Mouse (Mus musculus) hindbrain, embryonic 12.5 days (tissue): ENCODE data around the gene BC107364. TPM values are rescaled to one million over a fixed set of nuclear protein-coding genes. Genes with fewer than 3 reads are reported as not detected.
"Not testable (repeated sequence)": the region's sequence is repeated elsewhere in the genome, so short reads cannot be mapped to it uniquely, and the experiment has no call there.

Experiments
- ATAC-seq: fragments of 200-750 bp; cut with Nextera tagmentation; 2 replicates; pipeline ENCODE4 v1.8.0; 2017; ENCODE audit warnings: moderate TSS enrichment; ENCODE audit not compliant: low FRiP score
- H3K27ac ChIP-seq: fragments of 300-500 bp; sonication (generic); 2 replicates; pipeline ENCODE4 v1.5.1; 2016; ENCODE audit warnings: mild to moderate bottlenecking
- H3K27me3 ChIP-seq: fragments of 300-500 bp; sonication (generic); 2 replicates; pipeline ENCODE4 v1.6.1; 2016; ENCODE audit warnings: mild to moderate bottlenecking
- H3K36me3 ChIP-seq: fragments of 300-500 bp; sonication (generic); 2 replicates; pipeline ENCODE4 v1.6.1; 2016; ENCODE audit warnings: mild to moderate bottlenecking
- H3K4me1 ChIP-seq: fragments of 300-500 bp; sonication (generic); 2 replicates; pipeline ENCODE4 v1.6.1; 2016
- H3K4me2 ChIP-seq: fragments of 300-500 bp; sonication (generic); replicated peaks from 2 replicates; pipeline ENCODE4 v1.6.1; 2016; ENCODE audit warnings: mild to moderate bottlenecking
- H3K4me3 ChIP-seq: fragments of 300-500 bp; sonication (generic); 2 replicates; pipeline ENCODE4 v1.5.1; 2016; ENCODE audit warnings: mild to moderate bottlenecking
- H3K9ac ChIP-seq: fragments of 300-500 bp; sonication (generic); 2 replicates; pipeline ENCODE4 v1.6.1; 2016; ENCODE audit warnings: mild to moderate bottlenecking, moderate library complexity
- H3K9me3 ChIP-seq: fragments of 300-500 bp; sonication (generic); replicated peaks from 2 replicates; pipeline ENCODE4 v1.6.1; 2016; ENCODE audit warnings: mild to moderate bottlenecking
- WGBS: fragments of 180-500 bp; shearing (Covaris S2); methylation state at CpG from one replicate; pipeline ENCODE4 v1.1.7; 2016; 5-methylcytosine and 5-hydroxymethylcytosine counted together
- polyA plus RNA-seq: library from polyadenylated mRNA; unstranded; fragments of >200 nt; fragmentation: Nextera tagmentation; extraction: Ambion mirVana; gene quantifications from 2 replicates; pipeline ENCODE4 v1.2.1, GENCODE M21; 2016

BC107364 gene
- polyA plus RNA-seq, 1 experiment from 2014 or later: not detected

- Histone ChIP-seq H3K27me3 (peaks cover 17% of the 10 kb centered on the region), H3K4me2 (peak overlapping the region; percentile 71), H3K9me3 (no peaks in the 10 kb centered on the region), H3K27ac (no peak overlapping the region), H3K9ac (no peak overlapping the region), H3K4me1 (no peaks in the 10 kb centered on the region; the same call in 1 of the 2 replicates), H3K36me3 (no peaks in the 10 kb centered on the region), H3K4me3 (peak overlapping the region; percentile 72; the same call in 1 of the 2 replicates)
- ATAC-seq: peak; percentile 6; the same call in 1 of the 2 replicates
- WGBS: 39% methylated on average over 7 of the region's 7 CpGs
These were observed 37.2 kb downstream of the BC107364 start for GRCm38 (mm10) chr3:96414951-96415327.

GRCm38 (mm10) chr3:96414126-96414950, 37.8 kb downstream of the BC107364 start:
- Histone ChIP-seq H3K4me2 (peak overlapping the region; percentile 71), H3K27me3 (peaks cover 23% of the 10 kb centered on the region), H3K9ac (peak overlapping the region; percentile 90), H3K9me3 (no peaks in the 10 kb centered on the region), H3K4me1 (peaks cover 5% of the 10 kb centered on the region; the same call in 1 of the 2 replicates), H3K36me3 (no peaks in the 10 kb centered on the region), H3K4me3 (peak overlapping the region; percentile 72), H3K27ac (peak overlapping the region; percentile 92)
- WGBS: 1% methylated on average over 64 of the region's 64 CpGs
- peak; percentile 90 for ATAC-seq

GRCm38 (mm10) chr3:96413581-96414125, 38.5 kb downstream of the BC107364 start:
- Histone ChIP-seq H3K4me3 (peak overlapping the region; percentile 72), H3K4me1 (peaks cover 8% of the 10 kb centered on the region; the same call in 1 of the 2 replicates), H3K9me3 (no peaks in the 10 kb centered on the region), H3K9ac (0 out of 2 replicates have a peak overlapping the region, but pooled peaks have one; percentile 90), H3K27me3 (peaks cover 30% of the 10 kb centered on the region), H3K4me2 (peak overlapping the region; percentile 71), H3K27ac (no peak overlapping the region), H3K36me3 (no peaks in the 10 kb centered on the region)
- no peak for ATAC-seq
- WGBS: 51% methylated on average over 9 of the region's 9 CpGs

- no peak overlapping the region for H3K4me3 ChIP-seq
- peaks cover 8% of the 10 kb centered on the region; the same call in 1 of the 2 replicates for H3K4me1 ChIP-seq
- H3K36me3 ChIP-seq: no peaks in the 10 kb centered on the region
- no peaks in the 10 kb centered on the region for H3K9me3 ChIP-seq
- ATAC-seq: no peak
- H3K27me3 ChIP-seq: peaks cover 43% of the 10 kb centered on the region
- no peak overlapping the region for H3K27ac ChIP-seq
- WGBS: 82% methylated on average over 3 of the region's 3 CpGs
- no peak overlapping the region for H3K4me2 ChIP-seq
- no peak overlapping the region for H3K9ac ChIP-seq
These were observed 40.3 kb downstream of the BC107364 start for GRCm38 (mm10) chr3:96411821-96412220.

GRCm38 (mm10) chr3:96410966-96411365, 41.1 kb downstream of the BC107364 start:
- Histone ChIP-seq H3K9me3 (no peaks in the 10 kb centered on the region), H3K9ac (no peak overlapping the region), H3K4me3 (no peak overlapping the region), H3K27ac (no peak overlapping the region), H3K4me2 (no peak overlapping the region), H3K27me3 (peaks cover 51% of the 10 kb centered on the region), H3K36me3 (no peaks in the 10 kb centered on the region), H3K4me1 (peaks cover 8% of the 10 kb centered on the region; the same call in 1 of the 2 replicates)
- no peak for ATAC-seq
- 87% methylated on average over 5 of the region's 5 CpGs for WGBS

- H3K27ac ChIP-seq: no peak overlapping the region
- no peaks in the 10 kb centered on the region for H3K36me3 ChIP-seq
- WGBS: 4% methylated on average over 31 of the region's 31 CpGs
- H3K9me3 ChIP-seq: no peaks in the 10 kb centered on the region
- no peak for ATAC-seq
- no peak overlapping the region for H3K4me3 ChIP-seq
- peaks cover 8% of the 10 kb centered on the region; the same call in 1 of the 2 replicates for H3K4me1 ChIP-seq
- no peak overlapping the region for H3K9ac ChIP-seq
- H3K4me2 ChIP-seq: peak overlapping the region; percentile 13
- H3K27me3 ChIP-seq: peaks cover 62% of the 10 kb centered on the region
These were observed 42.3 kb downstream of the BC107364 start for GRCm38 (mm10) chr3:96409701-96410246.

GRCm38 (mm10) chr3:96408111-96408510, 44.0 kb downstream of the BC107364 start:
- WGBS: 91% methylated on average over 10 of the region's 10 CpGs
- not testable (repeated sequence) for H3K9me3 ChIP-seq, H3K4me2 ChIP-seq, H3K27ac ChIP-seq, H3K9ac ChIP-seq, H3K4me3 ChIP-seq, H3K36me3 ChIP-seq, ATAC-seq
- Histone ChIP-seq H3K27me3 (peaks cover 79% of the 10 kb centered on the region), H3K4me1 (peaks cover 12% of the 10 kb centered on the region; the same call in 1 of the 2 replicates)

GRCm38 (mm10) chr3:96405541-96406503, 46.3 kb downstream of the BC107364 start:
- Histone ChIP-seq H3K9ac (no peak overlapping the region), H3K4me1 (peaks cover 12% of the 10 kb centered on the region; the same call in 1 of the 2 replicates), H3K36me3 (no peaks in the 10 kb centered on the region), H3K27me3 (peaks cover 92% of the 10 kb centered on the region), H3K27ac (no peak overlapping the region), H3K4me3 (no peak overlapping the region), H3K4me2 (no peak overlapping the region), H3K9me3 (no peaks in the 10 kb centered on the region)
- WGBS: 60% methylated on average over 32 of the region's 32 CpGs
- no peak for ATAC-seq

GRCm38 (mm10) chr3:96405004-96405403, 47.1 kb downstream of the BC107364 start:
- Histone ChIP-seq H3K36me3 (no peaks in the 10 kb centered on the region), H3K27me3 (peaks cover 92% of the 10 kb centered on the region), H3K4me2 (no peak overlapping the region), H3K9me3 (no peaks in the 10 kb centered on the region), H3K9ac (no peak overlapping the region), H3K4me1 (peaks cover 12% of the 10 kb centered on the region; the same call in 1 of the 2 replicates), H3K4me3 (no peak overlapping the region), H3K27ac (no peak overlapping the region)
- 16% methylated on average over 11 of the region's 11 CpGs for WGBS
- no peak for ATAC-seq

- Histone ChIP-seq H3K9ac (no peak overlapping the region), H3K4me3 (peak overlapping the region; percentile 7; the same call in 1 of the 2 replicates), H3K27me3 (peaks cover 92% of the 10 kb centered on the region), H3K36me3 (no peaks in the 10 kb centered on the region), H3K9me3 (no peaks in the 10 kb centered on the region), H3K4me2 (peak overlapping the region; percentile 36), H3K27ac (no peak overlapping the region), H3K4me1 (peaks cover 7% of the 10 kb centered on the region; the same call in 1 of the 2 replicates)
- 1% methylated on average over 26 of the region's 26 CpGs for WGBS
- ATAC-seq: no peak
These were observed 47.7 kb downstream of the BC107364 start for GRCm38 (mm10) chr3:96404450-96404849.

- WGBS: 31% methylated on average over 1 of the region's 1 CpGs
- no peak overlapping the region for H3K27ac ChIP-seq
- no peaks in the 10 kb centered on the region for H3K36me3 ChIP-seq
- peaks cover 92% of the 10 kb centered on the region for H3K27me3 ChIP-seq
- no peaks in the 10 kb centered on the region for H3K9me3 ChIP-seq
- no peak overlapping the region for H3K4me3 ChIP-seq
- no peak overlapping the region for H3K9ac ChIP-seq
- no peak overlapping the region for H3K4me2 ChIP-seq
- ATAC-seq: no peak
- H3K4me1 ChIP-seq: peaks cover 4% of the 10 kb centered on the region; the same call in 1 of the 2 replicates
These were observed 49.1 kb downstream of the BC107364 start for GRCm38 (mm10) chr3:96403016-96403415.
